Mouse (Mus musculus) embryonic facial prominence, embryonic 14.5 days (tissue): ENCODE measurements at regions not wholly inside any gene's neighbourhood (a gene's known extent, or its start where the extent isn't known, plus 50 kb on each side); places are given as distances from the start of the nearest gene placed in this dataset.

Source experiments
- ATAC-seq: fragments of 200-750 bp; cut with Nextera tagmentation; 2 replicates; pipeline ENCODE4 v1.8.0; 2017; ENCODE audit warnings: low read depth, moderate number of reproducible peaks, moderate TSS enrichment
- DNase-seq: peaks from one replicate; pipeline ENCODE4 v3.0.0-alpha.2; 2015; ENCODE audit warnings: low spot score
- H3K27ac ChIP-seq: fragments of 300-500 bp; sonication (generic); replicated peaks from 2 replicates; pipeline ENCODE4 v1.5.1; 2014; ENCODE audit warnings: low read depth, mild to moderate bottlenecking, low read length, moderate library complexity
- H3K27me3 ChIP-seq: fragments of 300-500 bp; sonication (generic); replicated peaks from 2 replicates; pipeline ENCODE4 v1.6.1; 2014; ENCODE audit warnings: low read length; ENCODE audit not compliant: control insufficient read depth, insufficient read depth
- H3K36me3 ChIP-seq: fragments of 300-500 bp; sonication (generic); 2 replicates; pipeline ENCODE4 v1.6.1; 2014; ENCODE audit warnings: low read length, mixed read lengths; ENCODE audit not compliant: control insufficient read depth, insufficient read depth
- H3K4me1 ChIP-seq: fragments of 300-500 bp; sonication (generic); 2 replicates; pipeline ENCODE4 v1.6.1; 2014; ENCODE audit warnings: antibody characterized with exemption, low read length; ENCODE audit not compliant: control insufficient read depth, insufficient read depth
- H3K4me2 ChIP-seq: fragments of 300-500 bp; sonication (generic); 2 replicates; pipeline ENCODE4 v1.6.1; 2014; ENCODE audit warnings: low read depth, mild to moderate bottlenecking, low read length, moderate library complexity, mixed read lengths
- H3K4me3 ChIP-seq: fragments of 300-500 bp; sonication (generic); 2 replicates; pipeline ENCODE4 v1.5.1; 2014; ENCODE audit warnings: low read depth, mild to moderate bottlenecking, low read length
- H3K9ac ChIP-seq: fragments of 300-500 bp; sonication (generic); 2 replicates; pipeline ENCODE4 v1.6.1; 2014; ENCODE audit warnings: low read depth, mild to moderate bottlenecking, low read length, moderate library complexity, mixed read lengths
- H3K9me3 ChIP-seq: fragments of 300-500 bp; sonication (generic); 2 replicates; pipeline ENCODE4 v1.6.1; 2016; ENCODE audit warnings: low read length; ENCODE audit not compliant: control insufficient read depth
- WGBS: fragments of 180-500 bp; shearing (Covaris S2); extraction: QIAGEN DNeasy Blood & Tissue Kit; methylation state at CpG from one replicate; pipeline ENCODE4 v1.1.7; 2014; 5-methylcytosine and 5-hydroxymethylcytosine counted together

DNA sequence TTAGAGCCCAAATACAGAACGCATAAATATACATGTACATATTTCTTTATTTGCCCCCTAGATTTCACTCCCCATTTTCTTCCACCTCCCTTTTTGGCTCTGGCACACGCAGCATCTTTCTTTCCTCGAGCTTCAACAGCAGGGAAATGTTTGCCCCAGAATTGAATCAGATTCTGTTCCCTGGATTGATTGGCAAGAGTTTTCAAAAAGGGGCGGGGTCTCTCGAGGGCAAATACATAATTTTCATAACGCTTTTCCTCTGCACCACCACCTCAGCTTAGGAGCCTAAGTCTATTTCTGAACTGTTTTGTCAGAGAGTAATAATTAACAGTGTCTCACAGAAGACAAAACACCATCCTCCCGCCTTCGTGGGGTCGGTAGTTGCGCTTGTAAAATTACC is 283.9 kb upstream of the Gm765 start:
- Histone ChIP-seq H3K4me2 (no peak overlapping the region), H3K36me3 (no peaks in the 10 kb centered on the region), H3K4me3 (no peak overlapping the region), H3K4me1 (peaks cover under 1% of the 10 kb centered on the region; the same call in 1 of the 2 replicates), H3K27ac (no peak overlapping the region), H3K9me3 (no peaks in the 10 kb centered on the region), H3K27me3 (no peaks in the 10 kb centered on the region), H3K9ac (no peak overlapping the region)
- 60% methylated on average over 10 of the region's 10 CpGs for WGBS
- ATAC-seq (no peak), DNase-seq (no peak)

DNA sequence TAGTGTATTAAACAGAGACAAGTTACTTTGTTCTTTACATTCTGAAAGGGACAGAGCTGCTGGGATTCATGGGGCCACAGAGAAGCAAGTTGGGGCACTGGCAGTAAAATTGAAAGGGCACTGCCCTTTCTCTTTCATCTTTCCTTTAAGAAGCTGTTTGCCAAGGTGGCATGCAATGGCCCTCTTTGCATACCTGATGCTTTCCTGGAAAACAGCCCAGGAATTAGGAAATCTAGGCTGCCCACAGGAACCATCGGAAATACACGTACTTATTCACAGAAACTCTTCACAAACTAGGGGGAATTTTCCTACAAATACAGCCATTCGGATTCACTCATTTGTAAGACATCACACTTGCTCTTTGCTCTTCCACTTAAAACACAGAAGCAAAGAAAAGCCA is 278.3 kb upstream of the Gm765 start:
- 91% methylated on average over 3 of the region's 3 CpGs for WGBS
- no peaks in the 10 kb centered on the region for H3K36me3 ChIP-seq
- H3K4me3 ChIP-seq = no peak overlapping the region
- no peak for ATAC-seq
- no peak for DNase-seq
- H3K9ac ChIP-seq = no peak overlapping the region
- H3K4me1 ChIP-seq = no peaks in the 10 kb centered on the region
- no peak overlapping the region for H3K27ac ChIP-seq
- H3K27me3 ChIP-seq = no peaks in the 10 kb centered on the region
- no peaks in the 10 kb centered on the region for H3K9me3 ChIP-seq
- H3K4me2 ChIP-seq = no peak overlapping the region

DNA sequence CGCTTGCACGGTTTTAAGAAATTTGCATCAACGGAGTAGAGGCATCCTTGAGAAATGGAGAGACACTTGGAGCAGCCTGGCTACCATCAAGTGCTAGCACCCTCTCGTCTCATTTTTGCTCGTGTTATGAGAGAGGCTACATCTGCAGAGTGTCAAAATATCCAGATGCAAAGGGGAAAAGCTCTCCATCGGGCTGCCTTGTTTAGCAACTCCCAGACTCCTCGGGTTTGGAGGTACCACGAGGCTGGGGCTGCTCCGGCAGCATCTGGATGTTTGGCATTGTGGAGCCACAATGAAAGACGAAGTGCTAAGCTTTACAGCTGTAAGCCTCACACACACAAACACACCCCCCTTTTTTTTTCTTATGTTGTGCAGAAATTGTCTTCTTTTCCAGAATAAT is 270.5 kb upstream of the Gm765 start:
- Histone ChIP-seq H3K36me3 (no peaks in the 10 kb centered on the region), H3K27ac (no peak overlapping the region), H3K27me3 (no peaks in the 10 kb centered on the region), H3K4me3 (no peak overlapping the region), H3K4me1 (no peaks in the 10 kb centered on the region), H3K9me3 (no peaks in the 10 kb centered on the region), H3K9ac (no peak overlapping the region), H3K4me2 (no peak overlapping the region)
- ATAC-seq (no peak), DNase-seq (no peak)
- WGBS = 72% methylated on average over 10 of the region's 10 CpGs

DNA sequence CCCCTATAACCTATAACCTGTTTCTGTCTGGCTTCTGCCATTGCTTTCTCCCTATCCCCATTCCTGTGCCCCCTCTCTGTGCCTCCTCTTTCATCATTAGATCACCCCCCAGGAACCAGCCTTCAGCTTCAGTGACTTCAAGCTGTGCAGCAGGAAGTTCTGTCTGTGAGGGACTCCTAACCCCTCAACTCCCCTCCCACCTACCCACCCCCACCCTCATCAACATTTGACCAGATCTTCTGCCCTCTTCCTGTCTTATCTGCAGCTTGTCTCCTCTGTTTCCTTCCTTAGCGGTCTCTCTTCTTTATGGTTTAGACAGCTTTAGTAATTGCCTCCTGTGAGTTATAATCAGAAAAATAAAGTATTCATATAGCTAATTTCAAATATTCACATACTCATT is 266.6 kb upstream of the Gm765 start:
- H3K9me3 ChIP-seq = no peaks in the 10 kb centered on the region
- no peak overlapping the region for H3K4me2 ChIP-seq
- no peaks in the 10 kb centered on the region for H3K4me1 ChIP-seq
- no peaks in the 10 kb centered on the region for H3K27me3 ChIP-seq
- no peaks in the 10 kb centered on the region for H3K36me3 ChIP-seq
- WGBS = 58% methylated on average over 1 of the region's 1 CpGs
- ATAC-seq = no peak
- DNase-seq = no peak
- no peak overlapping the region for H3K27ac ChIP-seq
- no peak overlapping the region for H3K4me3 ChIP-seq
- no peak overlapping the region for H3K9ac ChIP-seq

DNA sequence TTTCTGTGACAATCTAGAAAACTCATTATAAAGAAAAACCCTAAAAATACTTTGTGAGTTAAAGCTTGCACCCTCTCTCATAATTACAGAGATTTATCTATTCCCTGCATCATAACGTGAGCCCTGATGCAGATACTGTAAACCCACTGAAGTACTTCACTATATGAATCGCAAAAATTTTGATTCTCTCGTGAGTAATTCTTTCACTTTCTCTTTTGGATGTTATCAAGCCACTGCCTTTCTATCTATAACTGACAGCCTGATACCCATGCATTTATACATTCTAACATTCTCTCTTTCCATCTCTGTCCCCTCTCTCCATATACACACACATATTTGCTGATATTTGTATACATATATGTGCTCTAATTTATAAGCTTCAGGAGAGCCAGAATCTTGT is 264.1 kb upstream of the Gm765 start:
- no peaks in the 10 kb centered on the region for H3K4me1 ChIP-seq
- H3K27ac ChIP-seq = no peak overlapping the region
- 84% methylated on average over 3 of the region's 3 CpGs for WGBS
- no peak overlapping the region for H3K4me3 ChIP-seq
- no peaks in the 10 kb centered on the region for H3K9me3 ChIP-seq
- ATAC-seq (no peak), DNase-seq (no peak)
- no peak overlapping the region for H3K9ac ChIP-seq
- H3K36me3 ChIP-seq = no peaks in the 10 kb centered on the region
- no peaks in the 10 kb centered on the region for H3K27me3 ChIP-seq
- H3K4me2 ChIP-seq = no peak overlapping the region

DNA sequence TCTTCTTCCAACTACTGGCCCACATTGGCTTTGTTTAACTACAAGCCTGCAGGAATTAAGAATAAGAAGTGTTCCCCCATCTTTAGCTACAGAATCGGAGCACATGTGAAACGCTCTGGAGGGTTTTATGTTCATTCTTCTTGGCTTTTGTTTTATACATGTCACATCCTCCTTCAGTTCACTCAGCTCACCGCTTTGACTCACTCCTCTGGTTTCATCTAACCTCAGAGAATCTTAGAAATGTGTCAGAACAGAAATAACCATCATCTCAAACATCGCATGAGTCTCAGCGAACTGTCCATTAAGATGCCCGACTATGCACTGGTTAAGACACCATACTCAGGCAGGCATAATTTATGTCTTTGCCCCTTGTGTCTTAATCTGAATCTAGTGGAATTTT is 255.1 kb upstream of the Gm765 start:
- Histone ChIP-seq H3K27ac (no peak overlapping the region), H3K9ac (no peak overlapping the region), H3K4me1 (no peaks in the 10 kb centered on the region), H3K27me3 (no peaks in the 10 kb centered on the region), H3K4me2 (no peak overlapping the region), H3K36me3 (no peaks in the 10 kb centered on the region), H3K4me3 (no peak overlapping the region), H3K9me3 (no peaks in the 10 kb centered on the region)
- ATAC-seq (no peak), DNase-seq (no peak)
- 86% methylated on average over 6 of the region's 6 CpGs for WGBS

DNA sequence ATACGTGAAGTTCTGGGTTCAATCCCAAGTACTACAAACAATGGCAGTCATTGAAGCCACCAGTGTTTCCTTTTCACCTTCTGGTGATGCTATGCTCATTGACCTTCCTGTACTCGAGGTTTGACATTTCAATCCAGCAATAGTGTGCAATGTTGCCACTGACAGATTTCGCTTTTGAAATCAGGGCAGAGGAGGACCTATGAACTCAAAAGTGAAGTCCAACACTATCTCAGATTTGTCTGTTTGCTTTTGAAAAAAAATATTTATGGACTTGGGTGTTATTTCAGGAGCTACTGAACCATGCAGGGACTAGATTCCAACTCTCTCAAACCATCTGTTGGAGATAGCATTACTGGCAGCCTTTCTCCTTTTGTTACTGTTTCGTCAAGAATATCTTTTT is 248.4 kb upstream of the Gm765 start:
- ATAC-seq (no peak), DNase-seq (no peak)
- H3K9ac ChIP-seq = no peak overlapping the region
- WGBS = 72% methylated on average over 4 of the region's 4 CpGs
- H3K4me1 ChIP-seq = no peaks in the 10 kb centered on the region
- H3K9me3 ChIP-seq = no peaks in the 10 kb centered on the region
- H3K27ac ChIP-seq = no peak overlapping the region
- no peak overlapping the region for H3K4me2 ChIP-seq
- H3K4me3 ChIP-seq = no peak overlapping the region
- H3K36me3 ChIP-seq = no peaks in the 10 kb centered on the region
- H3K27me3 ChIP-seq = no peaks in the 10 kb centered on the region

DNA sequence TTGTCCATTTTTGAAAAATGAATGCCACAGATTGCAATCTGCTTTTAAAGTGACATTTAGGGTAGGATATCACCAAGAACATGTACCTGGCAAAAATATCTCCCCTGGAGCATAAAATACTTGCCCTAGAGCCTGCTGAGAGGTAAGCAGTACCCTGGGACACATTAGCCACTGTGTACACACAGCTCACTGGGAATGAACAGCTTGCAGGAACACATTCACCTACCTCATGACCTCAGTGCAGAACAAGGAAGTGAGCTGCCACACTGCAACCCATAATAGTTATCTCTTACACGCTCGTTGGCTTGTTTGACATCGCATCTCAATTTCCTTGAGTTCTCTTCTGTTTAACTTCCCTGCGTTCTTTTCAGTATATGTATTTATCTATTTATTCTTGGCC is 246.4 kb upstream of the Gm765 start:
- WGBS = 76% methylated on average over 4 of the region's 4 CpGs
- no peak overlapping the region for H3K4me3 ChIP-seq
- no peak for ATAC-seq
- H3K9ac ChIP-seq = no peak overlapping the region
- H3K27me3 ChIP-seq = no peaks in the 10 kb centered on the region
- no peak overlapping the region for H3K27ac ChIP-seq
- H3K4me2 ChIP-seq = no peak overlapping the region
- H3K4me1 ChIP-seq = no peaks in the 10 kb centered on the region
- H3K36me3 ChIP-seq = no peaks in the 10 kb centered on the region
- DNase-seq = no peak
- no peaks in the 10 kb centered on the region for H3K9me3 ChIP-seq

DNA sequence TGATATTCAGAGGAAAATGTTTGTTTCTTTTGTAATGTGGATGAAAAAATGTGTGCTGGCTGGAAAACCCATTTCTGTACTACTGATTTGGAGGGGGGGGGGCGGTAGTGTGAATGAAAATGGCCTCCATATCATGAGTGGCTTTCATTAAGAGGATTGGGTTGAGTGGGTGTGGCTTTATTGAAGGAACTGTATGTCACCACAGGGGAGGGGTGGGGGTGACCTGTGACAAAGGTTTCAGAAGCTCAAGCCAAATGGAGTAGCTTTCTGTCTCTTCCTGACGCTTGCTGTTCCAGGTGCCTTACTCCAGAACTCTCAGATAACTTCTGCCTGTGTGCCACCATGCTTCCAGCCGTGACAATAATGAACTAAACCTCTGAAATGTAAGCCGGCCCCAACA is 242.0 kb upstream of the Gm765 start:
- WGBS = 76% methylated on average over 4 of the region's 4 CpGs
- ATAC-seq = no peak

More for the DNA sequence above, 242.0 kb upstream of the Gm765 start:
- H3K36me3 ChIP-seq = no peaks in the 10 kb centered on the region
- H3K4me3 ChIP-seq = no peak overlapping the region
- no peaks in the 10 kb centered on the region for H3K4me1 ChIP-seq
- no peak overlapping the region for H3K9ac ChIP-seq
- no peak for DNase-seq
- no peaks in the 10 kb centered on the region for H3K9me3 ChIP-seq
- no peak overlapping the region for H3K4me2 ChIP-seq
- H3K27ac ChIP-seq = no peak overlapping the region
- no peaks in the 10 kb centered on the region for H3K27me3 ChIP-seq
